Mouse (Mus musculus): Measurements from ENCODE around the gene Esp22.
"Not testable (repeated sequence)": the region's sequence is repeated elsewhere in the genome, so short reads cannot be mapped to it uniquely, and the experiment has no call there.

Esp22 gene

GRCm38 (mm10) chr17:39095034-39095433 is at the start of gene Esp22:
Esp22 (plus strand) TSS chr17:39095334.
- DNase-seq (ENCODE audit: low spot score): no peak

GRCm38 (mm10) chr17:39063641-39064040 is 31.5 kb upstream of the Esp22 start:
- DNase-seq (ENCODE audit: low spot score): no peak

DNA sequence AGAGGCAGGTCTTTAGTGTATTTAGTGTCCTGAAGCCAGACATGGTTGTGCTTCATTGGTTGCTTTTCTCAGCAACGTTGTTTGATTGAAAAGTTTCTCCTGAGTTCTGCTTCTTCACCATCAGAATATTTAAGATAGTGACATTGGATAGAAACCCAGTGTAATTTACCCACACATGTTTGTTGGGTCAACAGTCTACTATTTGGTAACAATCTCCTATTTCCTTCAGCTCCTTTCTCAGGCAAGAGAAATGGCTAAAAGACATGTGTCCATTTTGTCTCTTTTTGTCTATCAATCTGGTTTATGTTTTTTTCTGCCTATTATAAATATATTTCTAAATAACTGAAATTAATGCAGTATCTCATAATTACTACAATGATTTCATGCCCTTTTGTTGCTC is 18.2 kb upstream of the Esp22 start, which contains the start of gene Esp23:
TSS of gene Esp23 (minus strand) at position 101 of the 400 bp plus-strand sequence.
- DNase-seq (ENCODE audit: low spot score): no peak

- not testable (repeated sequence) for DNase-seq (ENCODE audit: low spot score)
Measured at GRCm38 (mm10) chr17:39107126-39107525, 12.0 kb downstream of the Esp22 start.

DNA sequence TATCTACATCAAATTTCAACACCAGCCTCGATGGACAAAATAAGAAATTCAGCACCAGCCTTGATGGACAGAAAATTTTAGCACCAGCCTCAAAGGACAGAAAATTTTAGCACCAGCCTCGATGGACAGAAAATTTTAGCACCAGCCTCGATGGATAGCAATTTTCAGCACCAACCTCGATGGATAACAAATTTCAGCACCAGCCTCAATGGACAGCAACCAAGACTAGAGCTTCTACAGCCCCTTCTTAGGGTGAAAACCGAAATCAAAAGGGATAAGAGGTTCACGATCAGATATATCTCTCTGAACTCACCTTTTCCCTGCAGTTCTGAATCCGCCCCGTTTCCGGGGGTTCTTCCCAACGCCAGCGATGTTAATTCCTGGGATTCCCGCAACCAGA is 34.0 kb downstream of the Esp22 start:
- DNase-seq (ENCODE audit: low spot score): not testable (repeated sequence)
